Mouse (Mus musculus) MEL (cell line): Measurements from ENCODE around the gene Mdc1.

Experiments
- CHD2 ChIP-seq: IDR thresholded peaks from 2 replicates; pipeline ENCODE4 v1.6.1; 2011; ENCODE audit warnings: low read length, improper control_type of control experiment
- CTCF ChIP-seq, 3 experiments: IDR thresholded peaks in 2 of 3; conservative IDR thresholded peaks in 1 of 3; 2 replicates each; pipeline ENCODE4 v1.5.1; 2011 to 2012; ENCODE audit warnings: low read length in 3 of 3, low read depth in 2 of 3, mild to moderate bottlenecking in 2 of 3, improper control_type of control experiment in 1 of 3, inconsistent platforms in 1 of 3, mixed read lengths in 1 of 3, moderate library complexity in 1 of 3; ENCODE audit not compliant: control insufficient read depth in 1 of 3, insufficient read depth in 1 of 3, poor library complexity in 1 of 3, severe bottlenecking in 1 of 3
- GATA1 ChIP-seq: IDR thresholded peaks from 2 replicates; pipeline ENCODE4 v1.6.1; 2011; ENCODE audit warnings: low read depth, low read length, improper control_type of control experiment
- MAX ChIP-seq: IDR thresholded peaks from 2 replicates; pipeline ENCODE4 v1.6.1; 2011; ENCODE audit warnings: low read length, improper control_type of control experiment
- POLR2A ChIP-seq, 2 experiments: IDR thresholded peaks; 2 replicates each; pipeline ENCODE4 v1.6.1; 2011 to 2012; ENCODE audit warnings: low read length in 2 of 2, mild to moderate bottlenecking in 2 of 2, control low read depth in 1 of 2, improper control_type of control experiment in 1 of 2, low read depth in 1 of 2, moderate library complexity in 1 of 2; ENCODE audit not compliant: control insufficient read depth in 1 of 2, insufficient read depth in 1 of 2, poor library complexity in 1 of 2
- ZKSCAN1 ChIP-seq: IDR thresholded peaks from 2 replicates; pipeline ENCODE4 v1.6.1; 2012; ENCODE audit warnings: low read depth, mild to moderate bottlenecking, inconsistent platforms, low read length, improper control_type of control experiment, moderate library complexity
- ZMIZ1 ChIP-seq: IDR thresholded peaks from 2 replicates; pipeline ENCODE4 v1.6.1; 2012; ENCODE audit warnings: low read depth, mild to moderate bottlenecking, inconsistent platforms, low read length, improper control_type of control experiment, moderate library complexity

- TF ChIP-seq POLR2A (IDR thresholded peaks at IDR 0.05; ENCODE audit: control insufficient read depth in 1 of 2, insufficient read depth in 1 of 2, low read depth in 1 of 2, low read length in 2 of 2, poor library complexity in 1 of 2) (no peak), GATA1 (no peak), CTCF (IDR thresholded peaks at IDR 0.05 in 2 of 3, conservative IDR thresholded peaks at IDR 0.05 in 1 of 3; ENCODE audit: control insufficient read depth in 1 of 3, insufficient read depth in 1 of 3, low read depth in 2 of 3, low read length in 3 of 3, poor library complexity in 1 of 3, severe bottlenecking in 1 of 3) (no peak), ZMIZ1 (no peak), MAX (no peak), ZKSCAN1 (no peak), CHD2 (no peak)
Observed at GRCm38 (mm10) chr17:35903343-35903991, 62.2 kb downstream of the Mdc1 start.
